Mouse (Mus musculus) heart, embryonic 16.5 days (tissue): ENCODE measurements around the gene Fbxw10. TPM values are rescaled to one million over a fixed set of nuclear protein-coding genes. Genes with fewer than 3 reads are reported as not detected.

ENCODE experiments used
- ATAC-seq: fragments of 200-750 bp; cut with Nextera tagmentation; replicated peaks from 2 replicates; pipeline ENCODE4 v1.8.0; 2017; ENCODE audit warnings: moderate number of reproducible peaks; ENCODE audit not compliant: insufficient read depth, low FRiP score; ENCODE audit errors: extremely low read depth
- H3K27ac ChIP-seq: fragments of 300-500 bp; sonication (generic); 2 replicates; pipeline ENCODE4 v1.5.1; 2014; ENCODE audit warnings: mild to moderate bottlenecking, low read length, control low read depth, moderate library complexity
- H3K27me3 ChIP-seq: fragments of 300-500 bp; sonication (generic); 2 replicates; pipeline ENCODE4 v1.6.1; 2014; ENCODE audit warnings: low read length, mixed read lengths; ENCODE audit not compliant: control insufficient read depth, insufficient read depth
- H3K36me3 ChIP-seq: fragments of 300-500 bp; sonication (generic); 2 replicates; pipeline ENCODE4 v1.6.1; 2014; ENCODE audit not compliant: control insufficient read depth, insufficient read depth
- H3K4me1 ChIP-seq: fragments of 300-500 bp; sonication (generic); 2 replicates; pipeline ENCODE4 v1.6.1; 2014; ENCODE audit warnings: low read length, mixed read lengths; ENCODE audit not compliant: control insufficient read depth, insufficient read depth
- H3K4me2 ChIP-seq: fragments of 300-500 bp; sonication (generic); 2 replicates; pipeline ENCODE4 v1.6.1; 2014; ENCODE audit warnings: low read depth, mild to moderate bottlenecking, control low read depth, low read length
- H3K4me3 ChIP-seq: fragments of 300-500 bp; sonication (generic); 2 replicates; pipeline ENCODE4 v1.5.1; 2014; ENCODE audit warnings: mild to moderate bottlenecking, control low read depth, low read length
- H3K9ac ChIP-seq: fragments of 300-500 bp; sonication (generic); 2 replicates; pipeline ENCODE4 v1.6.1; 2014; ENCODE audit warnings: low read length, control low read depth
- H3K9me3 ChIP-seq: fragments of 300-500 bp; sonication (generic); replicated peaks from 2 replicates; pipeline ENCODE4 v1.6.1; 2016; ENCODE audit warnings: low read length; ENCODE audit not compliant: control insufficient read depth
- WGBS: fragments of 180-500 bp; shearing (Covaris S2); extraction: QIAGEN DNeasy Blood & Tissue Kit; methylation state at CpG from one replicate; pipeline ENCODE4 v1.1.7; 2014; 5-methylcytosine and 5-hydroxymethylcytosine counted together
- polyA plus RNA-seq: library from polyadenylated mRNA; unstranded; fragments of >200 nt; fragmentation: Nextera tagmentation; extraction: Ambion mirVana; gene quantifications from 2 replicates; pipeline ENCODE4 v1.2.1, GENCODE M21; 2015

Gene Fbxw10
- polyA plus RNA-seq, 1 experiment from 2014 or later: 0.45 TPM

- peak; percentile 77 for ATAC-seq
Measured at GRCm38 (mm10) chr11:62921052-62921977, 74.4 kb downstream of the Fbxw10 start.

GRCm38 (mm10) chr11:62924091-62924761 is 77.4 kb downstream of the Fbxw10 start:
- Histone ChIP-seq H3K4me2 (no peak overlapping the region), H3K4me1 (peaks cover 18% of the 10 kb centered on the region), H3K9me3 (peaks cover 4% of the 10 kb centered on the region), H3K27me3 (no peaks in the 10 kb centered on the region), H3K27ac (peak overlapping the region; percentile 68; the same call in 1 of the 2 replicates), H3K9ac (no peak overlapping the region), H3K36me3 (no peaks in the 10 kb centered on the region), H3K4me3 (no peak overlapping the region)
- WGBS: 33% methylated on average over 6 of the region's 6 CpGs
- ATAC-seq: no peak

More at GRCm38 (mm10) chr11:62921052-62921977, 74.4 kb downstream of the Fbxw10 start:
- Histone ChIP-seq H3K4me1 (peaks cover 18% of the 10 kb centered on the region), H3K27ac (peak overlapping the region; percentile 85), H3K36me3 (no peaks in the 10 kb centered on the region), H3K4me3 (peak overlapping the region; percentile 32), H3K9ac (peak overlapping the region; percentile 21), H3K4me2 (peak overlapping the region; percentile 54), H3K27me3 (no peaks in the 10 kb centered on the region), H3K9me3 (peaks cover 4% of the 10 kb centered on the region)
- WGBS: 16% methylated on average over 25 of the region's 25 CpGs

Other genes starting within 250 kb of the Fbxw10 start
- 11.4 and 15.2 TPM in 2 replicates for gene Lrrc75a, start 198.5 kb upstream of the Fbxw10 start, polyA plus RNA-seq
- 48.8 and 49.0 TPM in 2 replicates for gene Mmgt2, start 198.4 kb upstream of the Fbxw10 start, polyA plus RNA-seq
- gene Zfp287, start 115.2 kb upstream of the Fbxw10 start, polyA plus RNA-seq: 3.9 and 4.1 TPM in 2 replicates
- not detected in 2 replicates for gene Gm10428, start 94.0 kb upstream of the Fbxw10 start, polyA plus RNA-seq
- gene Zfp286, start 57.6 kb upstream of the Fbxw10 start, polyA plus RNA-seq: 8.7 and 8.9 TPM in 2 replicates
- 5.8 and 6.9 TPM in 2 replicates for gene Trim16, start 26.8 kb upstream of the Fbxw10 start, polyA plus RNA-seq
- gene Tvp23b, start 32.4 kb downstream of the Fbxw10 start, polyA plus RNA-seq: 45.6 and 54.9 TPM in 2 replicates
- gene Cdrt4, start 104.1 kb downstream of the Fbxw10 start, polyA plus RNA-seq: 0.41 TPM in 1 of 2 replicates, not detected in the other
- not detected in 2 replicates for gene Tekt3, start 214.6 kb downstream of the Fbxw10 start, polyA plus RNA-seq